Mouse (Mus musculus) liver, embryonic 13.5 days (tissue): Measurements from ENCODE around the gene Ccer1. TPM values are rescaled to one million over a fixed set of nuclear protein-coding genes. Genes with fewer than 3 reads are reported as not detected.

ENCODE experiments used
- polyA plus RNA-seq: library from polyadenylated mRNA; unstranded; fragments of >200 nt; fragmentation: Nextera tagmentation; extraction: Ambion mirVana; gene quantifications from 2 replicates; pipeline ENCODE4 v1.2.1, GENCODE M21; 2015

Gene Ccer1
- polyA plus RNA-seq, 1 experiment from 2014 or later, result not detected

Other genes with a start within 250 kb of the Ccer1 start
- gene Dcn, start 213.4 kb upstream of the Ccer1 start, polyA plus RNA-seq, result 52.8 and 56.8 TPM in 2 replicates
- gene Lum, start 127.9 kb upstream of the Ccer1 start, polyA plus RNA-seq, result 41.7 and 45.6 TPM in 2 replicates
- 0.13 TPM in 1 of 2 replicates, not detected in the other for gene Kera, start 86.2 kb upstream of the Ccer1 start, polyA plus RNA-seq
- 0.08 TPM in 1 of 2 replicates, not detected in the other for gene Epyc, start 49.0 kb upstream of the Ccer1 start, polyA plus RNA-seq
- not detected in 2 replicates for gene C030005K15Rik, start 33.7 kb downstream of the Ccer1 start, polyA plus RNA-seq